Mouse (Mus musculus) granulocyte monocyte progenitor cell, adult 5-6 weeks (primary cell): ENCODE data around the gene Gm906. TPM values are rescaled to one million over a fixed set of nuclear protein-coding genes. Genes with fewer than 3 reads are reported as not detected.
"Not testable (repeated sequence)": the region's sequence is repeated elsewhere in the genome, so short reads cannot be mapped to it uniquely, and the experiment has no call there.

Source experiments
- ATAC-seq: replicated peaks from 2 replicates; pipeline ENCODE4 v1.8.0; 2016; ENCODE audit warnings: mild to moderate bottlenecking, moderate TSS enrichment, inconsistent platforms; ENCODE audit not compliant: poor library complexity, severe bottlenecking
- total RNA-seq, 2 experiments: library from RNA; stranded (forward) in 1 of 2; stranded (reverse) in 1 of 2; fragments of 200-712, 200-1000 nt in 1 of 2; fragments of >200 nt in 1 of 2; fragmentation: Nextera tagmentation in 1 of 2; gene quantifications; 2 replicates each; pipeline ENCODE4 v1.2.3; 2014 to 2017

Gene Gm906
- total RNA-seq (2014; fragmentation: Nextera tagmentation) (not detected in 2 replicates), total RNA-seq (2017) (not detected in 2 replicates)

GRCm38 (mm10) chr13:50250208-50250607 lies at the start of gene Gm906:
Gm906 (minus strand) TSS chr13:50250308.
- not testable (repeated sequence) for ATAC-seq

- not testable (repeated sequence) for ATAC-seq
Observed at GRCm38 (mm10) chr13:50283308-50283707, 33.2 kb upstream of the Gm906 start.

DNA sequence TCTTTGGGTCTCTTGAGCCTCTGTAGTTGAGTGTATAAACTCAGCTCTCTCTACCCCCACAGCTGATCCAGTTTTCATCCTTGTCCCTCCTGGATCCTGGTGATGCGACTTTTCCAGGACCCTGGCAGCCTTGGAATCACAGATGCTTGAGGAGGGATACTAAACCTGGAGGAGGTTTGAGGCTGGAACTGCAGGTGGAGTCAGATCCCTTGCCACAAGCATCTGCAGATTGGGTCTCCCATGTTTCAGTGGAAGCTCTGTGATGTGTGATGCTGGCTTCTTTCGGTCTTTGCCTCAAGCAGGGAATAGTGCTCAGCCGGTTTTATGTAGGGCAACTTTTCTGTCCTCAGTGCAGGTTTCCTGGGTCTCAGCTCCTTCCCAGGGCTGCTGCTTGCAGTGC lies 13.6 kb downstream of the Gm906 start:
- no peak for ATAC-seq

DNA sequence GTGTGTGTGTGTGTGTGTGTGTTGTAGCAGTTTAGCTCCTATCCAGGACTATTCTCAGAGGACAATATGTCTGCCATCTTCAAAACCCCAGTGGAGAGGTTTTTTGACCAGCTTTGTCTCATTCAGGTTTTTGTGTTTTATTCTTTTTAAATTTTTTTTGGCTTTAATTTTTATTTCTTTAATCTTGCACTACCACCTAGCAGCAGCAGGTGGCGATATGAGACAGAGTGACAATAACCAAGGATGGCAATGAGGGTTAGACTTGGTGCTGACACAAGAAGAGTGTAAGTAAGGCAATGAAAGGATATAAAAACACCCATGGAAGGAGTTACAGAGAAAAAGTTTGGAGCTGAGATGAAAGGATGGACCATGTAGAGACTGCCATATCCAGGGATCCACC lies 38.3 kb downstream of the Gm906 start:
- not testable (repeated sequence) for ATAC-seq

- ATAC-seq: not testable (repeated sequence)
Observed at GRCm38 (mm10) chr13:50210191-50210590, 39.9 kb downstream of the Gm906 start.

DNA sequence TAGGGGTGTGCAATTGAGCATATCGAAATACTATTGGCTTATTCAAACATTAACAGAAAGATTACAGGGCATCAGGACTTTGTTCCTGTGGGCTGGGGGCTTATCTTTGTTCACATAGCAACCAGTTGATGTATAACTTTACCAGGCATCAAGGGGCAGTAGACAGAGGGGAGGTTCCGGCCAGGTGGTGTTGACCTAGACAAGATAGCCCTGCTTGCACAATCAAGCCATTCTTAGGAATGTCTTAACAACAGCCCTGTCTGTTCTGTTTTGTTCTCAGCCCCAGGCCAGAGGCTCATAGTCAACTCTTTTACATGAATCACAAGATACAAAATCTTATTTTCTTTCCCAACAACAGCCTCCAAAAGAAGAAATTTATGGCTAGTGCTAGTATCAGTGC lies 40.5 kb downstream of the Gm906 start:
- ATAC-seq: not testable (repeated sequence)

DNA sequence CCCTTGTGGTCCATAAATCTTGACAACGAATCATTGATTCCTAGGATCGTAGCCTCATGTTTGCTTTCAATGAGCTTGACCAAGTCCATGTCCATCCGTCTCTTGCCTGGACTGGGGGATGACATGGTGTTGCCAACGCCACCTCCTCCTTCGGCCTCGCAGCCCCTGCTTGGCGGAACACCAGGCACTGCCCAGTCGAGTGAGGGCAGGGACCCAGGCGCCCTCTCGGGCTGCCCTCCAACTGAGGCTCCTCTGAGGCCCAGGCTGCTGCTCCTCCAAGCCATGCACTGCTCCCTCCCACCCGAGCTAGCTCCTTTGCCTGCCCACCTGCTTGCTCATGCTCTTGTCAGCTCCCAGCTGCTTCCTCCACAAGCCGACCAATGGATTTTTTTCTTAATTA lies 42.1 kb downstream of the Gm906 start:
- no peak for ATAC-seq

GRCm38 (mm10) chr13:50196831-50197230 lies 53.3 kb downstream of the Gm906 start:
- not testable (repeated sequence) for ATAC-seq

Other genes with a start within 250 kb of the Gm906 start
- gene Fbxw17, start 167.6 kb upstream of the Gm906 start, total RNA-seq (2014; fragmentation: Nextera tagmentation): 15.8 and 19.5 TPM in 2 replicates
- 12.1 and 16.2 TPM in 2 replicates for gene Fbxw17, start 167.6 kb upstream of the Gm906 start, total RNA-seq (2017)
- not detected in 2 replicates for gene Gm47429, start 193.6 kb upstream of the Gm906 start, total RNA-seq (2014; fragmentation: Nextera tagmentation)
- gene Gm47429, start 193.6 kb upstream of the Gm906 start, total RNA-seq (2017): not detected in 2 replicates
- not detected in 2 replicates for gene Nutm2, start 217.0 kb upstream of the Gm906 start, total RNA-seq (2014; fragmentation: Nextera tagmentation)
- not detected in 2 replicates for gene Nutm2, start 217.0 kb upstream of the Gm906 start, total RNA-seq (2017)